Comparison of ENCODE assay signal across 26 mouse cellular contexts in genomic region chr11:80135954-80136683, GRCm38 (mm10). TPM values are rescaled to one million over a fixed set of nuclear protein-coding genes. Genes with fewer than 3 reads are reported as not detected.
A peak's percentile ranks its signal among the peaks of the same experiment; 100 is the strongest.
DNase-seq lines count a peak whose midpoint lies in the region; ATAC-seq and TF ChIP-seq lines count a peak whose summit lies in the region.
"Had no signal": no experiment of that assay in that cellular context is flagged by ENCODE, and none has a peak within 500 bp of the region (broad histone marks: within the 10 kb centered on the region; RNA-seq: fewer than 3 reads in every experiment).

No protein-coding gene starts in this region.

- no peak overlapping the region for H3K4me2 ChIP-seq in midbrain, embryonic 13.5 days (replicated peaks)
- H3K4me2 ChIP-seq: embryonic facial prominence, embryonic 13.5 days; forebrain, embryonic 12.5 days; lung, embryonic 14.5 days had no signal

- peak; percentile 32 for DNase-seq in CD4-positive helper T cell, adult 2 months (ENCODE audit: low read depth, low spot score)
- DNase-seq in ZHBTc4 (ENCODE audit: low read depth, low spot score): peak; percentile 68
- peak; percentile 70 for DNase-seq in thymus, postnatal 14 days
- DNase-seq in left cerebral cortex, adult 18-20 months (ENCODE audit: low spot score in 2 of 2): no peak
- no peak for DNase-seq in urinary bladder, postnatal 10 days (ENCODE audit: low spot score)
- DNase-seq: adrenal gland, postnatal 10 days; B cell, adult 2 months; cerebellum, postnatal 25 days; embryo, embryonic 11 days; gastrocnemius, postnatal 36 days; heart, postnatal 10 days; kidney, postnatal 36 days; lung, embryonic 14.5 days had no signal

- H3K4me3 ChIP-seq in E14TG2a.4 (replicated peaks; ENCODE audit: low read length): peak overlapping the region; percentile 94
- H3K4me3 ChIP-seq in midbrain, embryonic 13.5 days (replicated peaks): no peak overlapping the region
- H3K4me3 ChIP-seq: embryonic facial prominence, embryonic 13.5 days; erythroblast, embryonic 14.5 days; forebrain, embryonic 12.5 days; left cerebral cortex, adult 2 months; megakaryocyte, embryonic 14.5 days; myocyte had no signal

- 88% methylated on average over 11 of the region's 11 CpGs for WGBS in midbrain, embryonic 13.5 days

- H3K4me1 ChIP-seq in E14TG2a.4 (replicated peaks; ENCODE audit: low read depth, low read length): peaks cover 73% of the 10 kb centered on the region
- H3K4me1 ChIP-seq in midbrain, embryonic 13.5 days (replicated peaks): peaks cover 5% of the 10 kb centered on the region
- H3K4me1 ChIP-seq: embryonic facial prominence, embryonic 13.5 days had no signal

- ATAC-seq in midbrain, embryonic 13.5 days: no peak
- ATAC-seq: intestine, postnatal 0 days; midbrain, embryonic 16.5 days; Patski had no signal

- H3K27ac ChIP-seq in midbrain, embryonic 13.5 days: no peak overlapping the region
- H3K27ac ChIP-seq: embryonic facial prominence, embryonic 13.5 days; forebrain, embryonic 12.5 days; left cerebral cortex, adult 2 months; liver, embryonic 14.5 days had no signal

- no peaks in the 10 kb centered on the region for H3K27me3 ChIP-seq in E14TG2a.4 (ENCODE audit: insufficient read depth, low read length)
- no peaks in the 10 kb centered on the region for H3K27me3 ChIP-seq in midbrain, embryonic 13.5 days
- H3K27me3 ChIP-seq: embryonic facial prominence, embryonic 13.5 days; forebrain, embryonic 12.5 days; megakaryocyte, embryonic 14.5 days; Patski had no signal

- no peaks in the 10 kb centered on the region for H3K9me3 ChIP-seq in E14TG2a.4 (ENCODE audit: low read length)
- H3K9me3 ChIP-seq in midbrain, embryonic 13.5 days: no peaks in the 10 kb centered on the region
- H3K9me3 ChIP-seq: embryonic facial prominence, embryonic 13.5 days; forebrain, embryonic 12.5 days; G1E; megakaryocyte, embryonic 14.5 days had no signal

- no peak overlapping the region for H3K9ac ChIP-seq in midbrain, embryonic 13.5 days (replicated peaks)
- H3K9ac ChIP-seq: embryonic facial prominence, embryonic 13.5 days; forebrain, embryonic 12.5 days; liver, embryonic 14.5 days; lung, embryonic 14.5 days had no signal

- no peak for TF ChIP-seq CTCF in E14TG2a.4 (conservative IDR thresholded peaks at IDR 0.05; ENCODE audit: low read length)

- peaks cover 67% of the 10 kb centered on the region for H3K36me3 ChIP-seq in E14TG2a.4 (ENCODE audit: insufficient read depth, low read length)
- peaks cover 52% of the 10 kb centered on the region for H3K36me3 ChIP-seq in midbrain, embryonic 13.5 days

RNA-seq across cellular contexts. Expression of gene Tefm, which starts 5.9 kb away (rescaled TPM):
- 1 to 10 TPM; 6.9 to 7.2 TPM for total RNA-seq in left cerebral cortex, adult 18-20 months (2021)
- 28.3 and 31.2 TPM in 2 replicates for polyA plus RNA-seq in midbrain, embryonic 13.5 days (2015; fragmentation: Nextera tagmentation; extraction: Ambion mirVana)
- polyA plus RNA-seq: erythroblast, embryonic 14.5 days had no signal

RNA-seq across cellular contexts. Expression of gene Adap2, which starts 17.8 kb away (rescaled TPM):
- 1 to 10 TPM; 4.7 to 7.2 TPM for total RNA-seq in left cerebral cortex, adult 18-20 months (2021)
- polyA plus RNA-seq in midbrain, embryonic 13.5 days (2015; fragmentation: Nextera tagmentation; extraction: Ambion mirVana): 2.5 and 2.7 TPM in 2 replicates
- total RNA-seq: G1E had no signal
- polyA plus RNA-seq: erythroblast, embryonic 14.5 days; G1E had no signal

RNA-seq across cellular contexts. Expression of gene Atad5, which starts 46.9 kb away (rescaled TPM):
- 1 to 10 TPM; 2.7 to 3.0 TPM for total RNA-seq in left cerebral cortex, adult 18-20 months (2021)
- 7.8 and 8.5 TPM in 2 replicates for polyA plus RNA-seq in midbrain, embryonic 13.5 days (2015; fragmentation: Nextera tagmentation; extraction: Ambion mirVana)

RNA-seq across cellular contexts. Expression of gene Rnf135, which starts 47.5 kb away (rescaled TPM):
- 1 to 10 TPM; 3.9 to 4.1 TPM for total RNA-seq in left cerebral cortex, adult 18-20 months (2021)
- polyA plus RNA-seq in midbrain, embryonic 13.5 days (2015; fragmentation: Nextera tagmentation; extraction: Ambion mirVana): 2.6 and 3.1 TPM in 2 replicates

RNA-seq across cellular contexts. Expression of gene Crlf3, which starts 55.3 kb away (rescaled TPM):
- 10 to 100 TPM; 12.1 to 15.0 TPM for total RNA-seq in left cerebral cortex, adult 18-20 months (2021)
- 14.1 and 14.6 TPM in 2 replicates for polyA plus RNA-seq in midbrain, embryonic 13.5 days (2015; fragmentation: Nextera tagmentation; extraction: Ambion mirVana)

Comparison
In these comparisons a context has a peak if more than half of its experiments do, and no peak if none do; other contexts are left out.
1. DNase-seq: peak in CD4-positive helper T cell, adult 2 months (single experiment), ZHBTc4 (single experiment) and thymus, postnatal 14 days (single experiment); none in left cerebral cortex, adult 18-20 months (0 of 2) and urinary bladder, postnatal 10 days (single experiment).